Mouse (Mus musculus) bone marrow, adult 2 months (tissue): ENCODE measurements around the gene Wasf1. TPM values are rescaled to one million over a fixed set of nuclear protein-coding genes. Genes with fewer than 3 reads are reported as not detected.

Experiments
- H3K27ac ChIP-seq: fragments of 200-500 bp; 2 replicates; pipeline ENCODE4 v1.5.1; 2012; ENCODE audit warnings: low read depth, mild to moderate bottlenecking, control low read depth, inconsistent platforms, low read length; ENCODE audit not compliant: control insufficient read depth, poor library complexity, insufficient read depth
- H3K4me1 ChIP-seq: fragments of 200-500 bp; 2 replicates; pipeline ENCODE4 v1.6.1; 2011; ENCODE audit warnings: low read length; ENCODE audit not compliant: control insufficient read depth, insufficient read depth
- H3K4me3 ChIP-seq: fragments of 200-500 bp; replicated peaks from 2 replicates; pipeline ENCODE3; 2011; ENCODE audit warnings: mild to moderate bottlenecking, low read depth, low read length, control low read depth; ENCODE audit not compliant: control insufficient read depth
- CTCF ChIP-seq: fragments of 200-500 bp; IDR thresholded peaks from 2 replicates; pipeline ENCODE4 v1.5.1; 2011; ENCODE audit warnings: low read length, control low read depth; ENCODE audit not compliant: control insufficient read depth, insufficient read depth
- POLR2A ChIP-seq: fragments of 200-500 bp; IDR thresholded peaks from 2 replicates; pipeline ENCODE4 v1.6.1; 2011; ENCODE audit warnings: low read depth, mild to moderate bottlenecking, control low read depth, low read length, borderline replicate concordance; ENCODE audit not compliant: control insufficient read depth
- WGBS: fragments of 180-500 bp; shearing (Covaris S2); methylation state at CpG from one replicate; pipeline ENCODE4 v1.1.7; 2018; 5-methylcytosine and 5-hydroxymethylcytosine counted together
- polyA plus RNA-seq: library from polyadenylated mRNA; stranded (reverse); fragments of >200 nt; gene quantifications from 2 replicates; pipeline ENCODE4 v1.2.4, GENCODE M21; 2011; ENCODE audit warnings: low replicate concordance; ENCODE audit not compliant: missing spikeins, insufficient read depth, insufficient read length

Gene Wasf1
- polyA plus RNA-seq, 1 experiment, result 1.7 TPM

GRCm38 (mm10) chr10:40936160-40936726, 53.0 kb downstream of the Wasf1 start:
- WGBS, result 80% methylated on average over 13 of the region's 13 CpGs
- H3K4me3 ChIP-seq, result no peak overlapping the region
- H3K4me1 ChIP-seq, result no peaks in the 10 kb centered on the region
- no peak overlapping the region for H3K27ac ChIP-seq
- no peak for TF ChIP-seq POLR2A
- no peak for TF ChIP-seq CTCF

GRCm38 (mm10) chr10:40937569-40937968, 54.3 kb downstream of the Wasf1 start:
- 87% methylated on average over 20 of the region's 20 CpGs for WGBS
- TF ChIP-seq CTCF (no peak), POLR2A (no peak)
- H3K27ac ChIP-seq, result no peak overlapping the region
- no peaks in the 10 kb centered on the region for H3K4me1 ChIP-seq
- H3K4me3 ChIP-seq, result no peak overlapping the region

GRCm38 (mm10) chr10:40942688-40943087, 59.4 kb downstream of the Wasf1 start:
- H3K27ac ChIP-seq, result no peak overlapping the region
- no peak overlapping the region for H3K4me3 ChIP-seq
- 71% methylated on average over 4 of the region's 4 CpGs for WGBS
- TF ChIP-seq CTCF, result no peak
- TF ChIP-seq POLR2A, result no peak
- no peaks in the 10 kb centered on the region for H3K4me1 ChIP-seq

- no peak overlapping the region for H3K27ac ChIP-seq
- H3K4me3 ChIP-seq, result no peak overlapping the region
- no peak for TF ChIP-seq POLR2A
- H3K4me1 ChIP-seq, result no peaks in the 10 kb centered on the region
- 60% methylated on average over 3 of the region's 3 CpGs for WGBS
Observed at GRCm38 (mm10) chr10:40950176-40950575, 66.9 kb downstream of the Wasf1 start.

- H3K4me3 ChIP-seq, result no peak overlapping the region
- 84% methylated on average over 5 of the region's 5 CpGs for WGBS
- no peaks in the 10 kb centered on the region for H3K4me1 ChIP-seq
- H3K27ac ChIP-seq, result no peak overlapping the region
- TF ChIP-seq CTCF (no peak), POLR2A (no peak)
Observed at GRCm38 (mm10) chr10:40956206-40956605, 72.9 kb downstream of the Wasf1 start.

DNA sequence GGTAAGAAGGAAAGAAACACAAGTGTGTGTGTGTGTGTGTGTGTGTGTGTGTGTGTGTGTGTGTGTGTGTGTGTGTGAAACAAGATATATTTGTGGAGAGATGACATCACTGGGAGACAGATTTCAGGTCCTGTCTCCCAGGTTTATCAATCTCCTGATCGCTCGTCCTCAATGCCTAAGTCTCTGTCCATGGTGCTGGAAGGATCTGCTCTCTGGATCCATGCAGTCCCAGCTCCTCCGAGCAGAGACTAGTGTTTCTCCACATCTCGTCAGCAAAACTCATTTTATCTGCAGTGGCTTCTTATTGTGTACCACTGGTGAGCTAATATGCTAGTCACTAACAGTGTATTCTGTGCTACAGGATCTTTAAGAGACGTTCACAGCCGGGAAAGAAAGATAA, 78.1 kb downstream of the Wasf1 start:
- WGBS, result 43% methylated on average over 6 of the region's 6 CpGs

GRCm38 (mm10) chr10:40962008-40962407, 78.7 kb downstream of the Wasf1 start:
- TF ChIP-seq CTCF (no peak), POLR2A (no peak)
- 80% methylated on average over 4 of the region's 4 CpGs for WGBS
- Histone ChIP-seq H3K27ac (no peak overlapping the region), H3K4me1 (no peaks in the 10 kb centered on the region), H3K4me3 (no peak overlapping the region)

More for the DNA sequence above, 78.1 kb downstream of the Wasf1 start:
- Histone ChIP-seq H3K27ac (no peak overlapping the region), H3K4me1 (no peaks in the 10 kb centered on the region), H3K4me3 (no peak overlapping the region)
- TF ChIP-seq CTCF (no peak), POLR2A (no peak)

- Histone ChIP-seq H3K4me1 (no peaks in the 10 kb centered on the region), H3K27ac (no peak overlapping the region), H3K4me3 (no peak overlapping the region)
- WGBS, result 71% methylated on average over 4 of the region's 4 CpGs
- TF ChIP-seq CTCF, result no peak
- TF ChIP-seq POLR2A, result no peak
Observed at GRCm38 (mm10) chr10:40964546-40964945, 81.3 kb downstream of the Wasf1 start.

DNA sequence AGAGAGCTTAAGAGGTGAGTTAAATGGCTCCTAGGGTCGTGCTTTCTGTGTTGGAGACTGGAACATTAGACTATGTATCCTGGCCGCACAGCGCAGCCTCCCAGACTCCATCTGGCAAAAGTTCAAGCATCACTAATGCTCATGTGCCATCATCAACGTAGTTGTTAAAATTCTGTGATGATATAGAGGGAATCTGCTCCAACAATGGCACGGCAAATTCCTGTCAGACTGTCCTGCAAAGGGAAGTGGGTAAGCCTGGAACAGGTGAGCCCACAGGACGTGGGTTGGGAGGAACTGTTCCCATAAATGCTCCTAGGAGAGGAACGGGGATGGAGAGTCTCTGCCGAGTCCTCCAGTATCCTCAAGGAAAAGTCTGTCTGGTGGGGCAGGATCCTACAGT, 85.3 kb downstream of the Wasf1 start:
- 52% methylated on average over 8 of the region's 8 CpGs for WGBS
- Histone ChIP-seq H3K4me1 (no peaks in the 10 kb centered on the region), H3K4me3 (no peak overlapping the region), H3K27ac (no peak overlapping the region)
- TF ChIP-seq POLR2A, result no peak
- no peak for TF ChIP-seq CTCF

DNA sequence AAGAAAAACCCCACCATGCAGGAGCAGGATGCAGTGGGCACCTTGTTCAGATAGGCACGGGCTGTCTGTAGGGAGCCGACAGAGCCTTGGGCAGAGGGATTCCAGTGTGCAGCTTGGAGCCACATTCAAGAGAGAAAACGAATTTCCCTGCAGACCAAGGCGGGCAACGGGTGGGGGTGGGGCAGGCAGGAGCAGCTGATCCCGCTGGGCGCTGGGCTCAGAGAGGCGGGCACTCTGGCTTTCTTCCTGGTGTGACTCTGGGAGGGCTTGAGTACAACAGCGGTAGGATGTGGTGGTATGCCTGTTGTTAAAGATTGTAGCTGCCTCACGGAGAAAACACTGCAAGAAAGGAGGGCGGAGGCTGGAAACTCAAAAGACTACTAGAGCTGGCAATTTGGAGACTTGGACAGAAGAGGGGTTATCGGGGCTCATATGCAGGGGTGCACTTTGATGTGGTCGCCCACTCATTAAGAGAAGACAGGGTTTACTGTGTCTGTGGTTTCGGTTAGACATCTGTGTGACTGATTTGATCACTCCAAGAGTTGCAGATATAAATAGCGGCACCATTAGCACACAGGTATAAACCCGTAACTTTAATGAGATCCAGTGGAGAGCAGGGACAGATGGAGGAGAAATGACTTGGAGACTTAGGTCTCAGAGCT, 86.2 kb downstream of the Wasf1 start:
- 9% methylated on average over 16 of the region's 16 CpGs for WGBS
- no peak overlapping the region for H3K4me3 ChIP-seq
- TF ChIP-seq POLR2A (no peak), CTCF (no peak)

More for the DNA sequence above, 86.2 kb downstream of the Wasf1 start:
- H3K27ac ChIP-seq, result no peak overlapping the region
- H3K4me1 ChIP-seq, result no peaks in the 10 kb centered on the region
